Mouse (Mus musculus) kidney, embryonic 14.5 days (tissue): ENCODE results near the gene Foxn3. TPM values are rescaled to one million over a fixed set of nuclear protein-coding genes. Genes with fewer than 3 reads are reported as not detected.

Source experiments
- ATAC-seq: fragments of 200-750 bp; cut with Nextera tagmentation; 2 replicates; pipeline ENCODE4 v1.8.0; 2017; ENCODE audit warnings: moderate number of reproducible peaks, mild to moderate bottlenecking, moderate TSS enrichment, moderate library complexity; ENCODE audit not compliant: low FRiP score, low TSS enrichment
- H3K27ac ChIP-seq: fragments of 300-500 bp; sonication (generic); 2 replicates; pipeline ENCODE4 v1.5.1; 2014; ENCODE audit warnings: low read depth, mild to moderate bottlenecking, low read length, moderate library complexity, mixed read lengths
- H3K27me3 ChIP-seq: fragments of 300-500 bp; sonication (generic); 2 replicates; pipeline ENCODE4 v1.6.1; 2014; ENCODE audit warnings: mild to moderate bottlenecking, low read length; ENCODE audit not compliant: control insufficient read depth, insufficient read depth
- H3K36me3 ChIP-seq: fragments of 300-500 bp; sonication (generic); 2 replicates; pipeline ENCODE4 v1.6.1; 2014; ENCODE audit warnings: low read length, mixed read lengths; ENCODE audit not compliant: control insufficient read depth, insufficient read depth
- H3K4me1 ChIP-seq: fragments of 300-500 bp; sonication (generic); 2 replicates; pipeline ENCODE4 v1.6.1; 2014; ENCODE audit warnings: low read length, mixed read lengths; ENCODE audit not compliant: control insufficient read depth, insufficient read depth
- H3K4me2 ChIP-seq: fragments of 300-500 bp; sonication (generic); replicated peaks from 2 replicates; pipeline ENCODE4 v1.6.1; 2014; ENCODE audit warnings: low read depth, mild to moderate bottlenecking, low read length
- H3K4me3 ChIP-seq: fragments of 300-500 bp; sonication (generic); 2 replicates; pipeline ENCODE4 v1.5.1; 2014; ENCODE audit warnings: mild to moderate bottlenecking, low read length
- H3K9ac ChIP-seq: fragments of 300-500 bp; sonication (generic); 2 replicates; pipeline ENCODE4 v1.6.1; 2014; ENCODE audit warnings: low read depth, mild to moderate bottlenecking, low read length, moderate library complexity
- H3K9me3 ChIP-seq: fragments of 300-500 bp; sonication (generic); 2 replicates; pipeline ENCODE4 v1.6.1; 2016; ENCODE audit warnings: low read length; ENCODE audit not compliant: control insufficient read depth
- WGBS: fragments of 180-500 bp; shearing (Covaris S2); extraction: QIAGEN DNeasy Blood & Tissue Kit; methylation state at CpG from one replicate; pipeline ENCODE4 v1.1.7; 2014; 5-methylcytosine and 5-hydroxymethylcytosine counted together
- polyA plus RNA-seq: library from polyadenylated mRNA; unstranded; fragments of >200 nt; fragmentation: Nextera tagmentation; extraction: Ambion mirVana; gene quantifications from 2 replicates; pipeline ENCODE4 v1.2.1, GENCODE M21; 2014

The Foxn3 gene
- polyA plus RNA-seq, 1 experiment from 2014 or later = 70.2 TPM

DNA sequence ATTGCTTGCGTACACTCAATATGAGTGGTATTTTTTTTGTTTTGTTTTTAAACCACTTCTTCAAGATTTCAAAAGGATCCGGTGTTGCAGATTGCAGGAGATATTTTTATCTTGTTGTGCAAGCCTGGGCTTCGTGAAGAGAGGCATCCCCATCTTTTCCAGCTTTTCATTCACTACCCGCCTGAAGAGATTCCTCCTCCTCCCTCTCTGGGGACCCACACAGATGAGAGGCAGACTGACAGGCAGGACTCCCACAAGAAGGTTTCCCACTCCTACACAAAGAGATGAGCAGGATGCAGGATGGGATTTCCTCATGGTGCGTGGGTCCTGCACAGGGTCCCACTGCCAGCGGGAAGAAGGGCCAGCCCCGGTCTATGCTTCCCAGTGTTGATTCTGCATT lies 92.0 kb downstream of the Foxn3 start:
- Histone ChIP-seq H3K4me2 (no peak overlapping the region), H3K4me3 (no peak overlapping the region), H3K27me3 (no peaks in the 10 kb centered on the region), H3K9ac (no peak overlapping the region), H3K36me3 (no peaks in the 10 kb centered on the region), H3K27ac (no peak overlapping the region), H3K4me1 (peaks cover 3% of the 10 kb centered on the region; the same call in 1 of the 2 replicates), H3K9me3 (no peaks in the 10 kb centered on the region)
- no peak for ATAC-seq
- 75% methylated on average over 7 of the region's 7 CpGs for WGBS

DNA sequence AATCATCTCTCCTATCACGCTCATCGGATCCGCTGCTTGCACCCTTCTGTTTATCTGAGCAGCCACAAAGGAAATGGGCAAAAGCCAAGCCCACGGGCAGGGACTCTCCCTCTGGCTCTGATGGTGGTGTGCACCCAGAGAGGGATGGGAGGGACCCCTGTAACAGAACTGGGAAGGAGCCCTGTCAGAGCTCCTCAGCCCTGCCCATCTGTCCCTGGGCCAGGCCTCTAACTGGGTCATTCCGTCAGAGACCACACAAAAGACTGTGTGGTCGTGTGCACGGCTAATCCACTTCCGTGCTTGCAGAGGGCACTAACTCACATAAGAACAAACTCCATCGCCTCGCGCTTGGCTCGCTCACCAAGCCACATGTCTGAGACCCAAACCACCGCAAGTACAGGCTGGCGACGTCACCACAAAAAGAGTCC lies 95.5 kb downstream of the Foxn3 start:
- Histone ChIP-seq H3K27ac (no peak overlapping the region), H3K4me3 (no peak overlapping the region), H3K4me2 (no peak overlapping the region; the same call in 1 of the 2 replicates), H3K27me3 (no peaks in the 10 kb centered on the region), H3K4me1 (peaks cover 3% of the 10 kb centered on the region; the same call in 1 of the 2 replicates), H3K9me3 (no peaks in the 10 kb centered on the region), H3K9ac (no peak overlapping the region), H3K36me3 (no peaks in the 10 kb centered on the region)
- ATAC-seq = peak; percentile 59
- 54% methylated on average over 15 of the region's 15 CpGs for WGBS

GRCm38 (mm10) chr12:99467256-99467883 lies 96.0 kb downstream of the Foxn3 start:
- no peaks in the 10 kb centered on the region for H3K36me3 ChIP-seq
- H3K9ac ChIP-seq = no peak overlapping the region
- ATAC-seq = 0 out of 2 replicates have a peak, but pooled peaks have one; percentile 29
- no peak overlapping the region for H3K27ac ChIP-seq
- H3K9me3 ChIP-seq = no peaks in the 10 kb centered on the region
- H3K4me3 ChIP-seq = no peak overlapping the region
- no peaks in the 10 kb centered on the region for H3K27me3 ChIP-seq
- 84% methylated on average over 12 of the region's 12 CpGs for WGBS
- H3K4me2 ChIP-seq = no peak overlapping the region
- H3K4me1 ChIP-seq = peaks cover 3% of the 10 kb centered on the region; the same call in 1 of the 2 replicates

DNA sequence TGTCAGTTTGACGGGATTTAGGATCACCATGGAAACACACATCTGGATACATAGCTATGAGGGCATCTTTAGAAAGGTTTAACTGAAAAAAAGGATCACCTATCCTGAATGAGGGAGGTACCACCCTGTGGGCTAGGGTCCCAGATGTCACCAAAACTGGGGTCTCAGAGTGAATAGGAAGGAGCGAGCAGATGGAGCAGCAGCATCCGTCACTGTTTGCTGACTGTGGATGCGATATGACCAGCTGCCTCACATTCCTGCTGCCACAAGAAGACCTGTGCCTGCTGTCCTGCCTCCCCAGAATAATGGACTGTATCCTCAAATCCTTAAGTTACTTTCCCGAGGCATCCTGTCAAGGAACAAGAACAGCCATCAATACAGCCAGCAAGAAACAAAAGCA lies 97.0 kb downstream of the Foxn3 start:
- Histone ChIP-seq H3K4me2 (no peak overlapping the region), H3K27me3 (no peaks in the 10 kb centered on the region), H3K36me3 (no peaks in the 10 kb centered on the region), H3K4me3 (no peak overlapping the region), H3K9ac (no peak overlapping the region), H3K9me3 (no peaks in the 10 kb centered on the region), H3K27ac (no peak overlapping the region), H3K4me1 (peaks cover 3% of the 10 kb centered on the region; the same call in 1 of the 2 replicates)
- ATAC-seq = no peak
- 88% methylated on average over 5 of the region's 5 CpGs for WGBS

DNA sequence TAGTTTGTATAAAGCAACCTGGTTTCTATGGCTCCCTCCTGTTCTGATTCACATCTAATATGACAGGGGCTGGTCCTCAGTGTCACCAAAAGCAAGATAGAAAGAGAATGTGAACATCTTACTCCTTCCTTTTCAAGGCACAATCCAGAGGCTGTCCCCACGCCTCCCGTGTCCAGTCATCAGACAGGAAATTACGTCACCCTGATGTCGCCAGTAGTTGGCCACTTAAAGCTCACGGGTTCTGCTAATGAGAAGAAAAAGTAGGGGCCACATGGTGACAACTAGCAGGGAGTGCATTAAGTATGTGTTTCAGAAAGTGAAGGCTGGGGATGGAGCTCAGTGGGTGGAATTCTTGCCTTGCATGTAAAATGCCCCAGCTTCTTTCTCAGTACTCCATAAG lies 99.1 kb downstream of the Foxn3 start:
- ATAC-seq = no peak
- H3K9ac ChIP-seq = no peak overlapping the region
- no peaks in the 10 kb centered on the region for H3K9me3 ChIP-seq
- WGBS = 83% methylated on average over 5 of the region's 5 CpGs
- peaks cover 3% of the 10 kb centered on the region; the same call in 1 of the 2 replicates for H3K4me1 ChIP-seq
- H3K4me2 ChIP-seq = no peak overlapping the region
- H3K27ac ChIP-seq = no peak overlapping the region
- no peak overlapping the region for H3K4me3 ChIP-seq
- no peaks in the 10 kb centered on the region for H3K27me3 ChIP-seq
- no peaks in the 10 kb centered on the region for H3K36me3 ChIP-seq

- no peaks in the 10 kb centered on the region for H3K36me3 ChIP-seq
- WGBS = 81% methylated on average over 1 of the region's 1 CpGs
- H3K9me3 ChIP-seq = no peaks in the 10 kb centered on the region
- H3K27ac ChIP-seq = no peak overlapping the region
- H3K4me2 ChIP-seq = no peak overlapping the region
- no peak overlapping the region for H3K9ac ChIP-seq
- no peak overlapping the region for H3K4me3 ChIP-seq
- no peaks in the 10 kb centered on the region for H3K27me3 ChIP-seq
- ATAC-seq = no peak
- peaks cover 3% of the 10 kb centered on the region; the same call in 1 of the 2 replicates for H3K4me1 ChIP-seq
Observed at GRCm38 (mm10) chr12:99462846-99463245, 100.5 kb downstream of the Foxn3 start.

DNA sequence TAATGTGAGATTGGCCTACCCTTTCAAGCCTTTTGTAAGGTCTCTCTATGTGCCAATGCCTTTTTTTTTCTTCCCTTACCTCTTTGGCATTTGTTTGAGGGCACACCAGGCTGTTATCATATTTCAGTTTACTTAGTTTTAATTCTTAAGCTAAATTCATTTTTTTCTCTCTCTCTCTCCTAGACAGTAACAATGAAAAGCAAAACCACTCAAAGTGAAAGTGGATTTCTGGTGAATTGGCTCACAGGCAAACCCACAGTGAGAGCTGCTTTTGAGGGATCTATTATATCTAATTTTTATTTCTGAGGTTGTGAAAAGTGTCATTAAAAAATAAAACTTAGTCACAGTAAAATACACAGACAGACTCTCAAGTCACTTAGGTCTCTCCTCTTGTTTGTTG lies 101.1 kb downstream of the Foxn3 start:
- Histone ChIP-seq H3K27ac (no peak overlapping the region), H3K4me2 (no peak overlapping the region), H3K4me3 (no peak overlapping the region), H3K9ac (no peak overlapping the region), H3K36me3 (no peaks in the 10 kb centered on the region), H3K9me3 (no peaks in the 10 kb centered on the region), H3K27me3 (no peaks in the 10 kb centered on the region), H3K4me1 (no peaks in the 10 kb centered on the region)
- no peak for ATAC-seq

DNA sequence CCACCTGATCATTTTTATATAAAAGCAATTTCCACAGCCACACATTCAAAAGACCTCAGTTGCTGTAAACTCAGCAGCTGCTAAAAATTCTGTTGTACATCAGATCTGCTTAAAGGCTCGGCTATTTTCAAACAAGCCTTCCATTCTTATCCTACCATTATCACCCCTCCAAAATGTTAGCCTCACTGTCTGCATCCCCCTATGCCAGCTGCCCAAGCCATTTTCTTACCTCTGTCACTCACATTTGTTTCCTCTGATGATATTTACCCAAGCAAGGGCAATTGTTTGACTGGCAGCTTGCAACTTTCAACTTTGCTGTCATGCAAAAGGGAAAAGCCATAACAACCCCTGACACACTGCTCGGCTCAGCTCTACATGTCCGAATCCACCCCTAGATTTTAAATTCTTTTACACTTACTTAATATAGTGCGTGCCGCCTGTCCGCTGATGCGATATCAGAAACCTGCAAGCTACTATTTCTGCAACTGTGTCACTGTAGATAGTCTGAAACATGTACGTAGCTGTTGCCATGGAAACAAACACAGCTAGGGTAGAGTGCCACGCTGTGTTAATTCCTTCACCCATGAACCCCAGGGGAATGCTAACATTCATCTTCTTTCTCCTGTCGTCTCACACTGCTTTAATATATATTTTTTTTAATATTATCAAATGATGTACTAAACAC lies 105.7 kb downstream of the Foxn3 start:
- H3K27me3 ChIP-seq = no peaks in the 10 kb centered on the region
- no peak overlapping the region for H3K4me3 ChIP-seq
- H3K9ac ChIP-seq = no peak overlapping the region
- ATAC-seq = no peak; the same call in 1 of the 2 replicates
- no peaks in the 10 kb centered on the region for H3K36me3 ChIP-seq
- H3K4me1 ChIP-seq = 0 out of 2 replicates have a peak, but pooled peaks cover 5% of the 10 kb centered on the region
- H3K27ac ChIP-seq = no peak overlapping the region
- H3K9me3 ChIP-seq = no peaks in the 10 kb centered on the region
- WGBS = 65% methylated on average over 10 of the region's 10 CpGs
- H3K4me2 ChIP-seq = no peak overlapping the region

GRCm38 (mm10) chr12:99455580-99455979 lies 107.8 kb downstream of the Foxn3 start:
- 93% methylated on average over 8 of the region's 8 CpGs for WGBS
- H3K36me3 ChIP-seq = no peaks in the 10 kb centered on the region
- H3K9me3 ChIP-seq = no peaks in the 10 kb centered on the region
- H3K9ac ChIP-seq = no peak overlapping the region
- H3K4me1 ChIP-seq = 0 out of 2 replicates have a peak, but pooled peaks cover 5% of the 10 kb centered on the region
- no peak overlapping the region for H3K4me2 ChIP-seq
- H3K27ac ChIP-seq = no peak overlapping the region
- H3K27me3 ChIP-seq = no peaks in the 10 kb centered on the region
- no peak overlapping the region for H3K4me3 ChIP-seq
- no peak for ATAC-seq
